Mouse (Mus musculus): Measurements from ENCODE around the gene Cyp27b1.

Gene Cyp27b1

GRCm38 (mm10) chr10:127085633-127086032 is 37.6 kb downstream of the Cyp27b1 start:
- DNase-seq (ENCODE audit: low read depth, low spot score): no peak

- DNase-seq (ENCODE audit: low read depth, low spot score): no peak
These were observed 42.7 kb downstream of the Cyp27b1 start for GRCm38 (mm10) chr10:127090560-127091411.

GRCm38 (mm10) chr10:127091507-127092396 is 43.7 kb downstream of the Cyp27b1 start:
- no peak for DNase-seq (ENCODE audit: low read depth, low spot score)

- no peak for DNase-seq (ENCODE audit: low read depth, low spot score)
These were observed 44.7 kb downstream of the Cyp27b1 start for GRCm38 (mm10) chr10:127092742-127093141.

- DNase-seq (ENCODE audit: low read depth, low spot score): no peak
These were observed 46.3 kb downstream of the Cyp27b1 start for GRCm38 (mm10) chr10:127094382-127094802.

GRCm38 (mm10) chr10:127098514-127098913 is 50.5 kb downstream of the Cyp27b1 start:
- no peak for DNase-seq (ENCODE audit: low read depth, low spot score)

GRCm38 (mm10) chr10:127099191-127099590 is 51.1 kb downstream of the Cyp27b1 start:
- no peak for DNase-seq (ENCODE audit: low read depth, low spot score)

- DNase-seq (ENCODE audit: low read depth, low spot score): no peak
These were observed 51.8 kb downstream of the Cyp27b1 start for GRCm38 (mm10) chr10:127099868-127100267.

- DNase-seq (ENCODE audit: low read depth, low spot score): no peak
These were observed 52.4 kb downstream of the Cyp27b1 start for GRCm38 (mm10) chr10:127100414-127100813.

- no peak for DNase-seq (ENCODE audit: low read depth, low spot score)
These were observed 53.1 kb downstream of the Cyp27b1 start for GRCm38 (mm10) chr10:127101151-127101550.
